Comparison of ENCODE assay signal across 15 mouse cellular contexts in genomic region chr10:59523826-59524331, GRCm38 (mm10).
DNase-seq lines count a peak whose midpoint lies in the region; ATAC-seq and TF ChIP-seq lines count a peak whose summit lies in the region.
"Had no signal": no experiment of that assay in that cellular context is flagged by ENCODE, and none has a peak within 500 bp of the region (broad histone marks: within the 10 kb centered on the region; RNA-seq: fewer than 3 reads in every experiment).

No protein-coding gene starts in this region.

- H3K9me3 ChIP-seq in kidney, embryonic 16.5 days (ENCODE audit: low read length) = no peaks in the 10 kb centered on the region
- H3K9me3 ChIP-seq in heart, embryonic 15.5 days (replicated peaks) = no peaks in the 10 kb centered on the region
- 0 out of 2 replicates have a peak, but pooled peaks cover 4% of the 10 kb centered on the region for H3K9me3 ChIP-seq in limb, embryonic 14.5 days (ENCODE audit: control insufficient read depth, low read length)
- H3K9me3 ChIP-seq in stomach, embryonic 14.5 days (ENCODE audit: control insufficient read depth, low read depth, low read length) = no peaks in the 10 kb centered on the region
- no peaks in the 10 kb centered on the region for H3K9me3 ChIP-seq in forebrain, embryonic 11.5 days (ENCODE audit: control insufficient read depth, low read length)
- H3K9me3 ChIP-seq: embryonic facial prominence, embryonic 15.5 days; liver, embryonic 13.5 days had no signal

- no peak; the same call in 1 of the 2 replicates for ATAC-seq in kidney, embryonic 16.5 days (ENCODE audit: low FRiP score, low TSS enrichment)
- peak; percentile 76 for ATAC-seq in heart, embryonic 15.5 days (replicated peaks; ENCODE audit: insufficient number of reproducible peaks, insufficient read depth, low FRiP score, low read depth)
- no peak for ATAC-seq in limb, embryonic 14.5 days (ENCODE audit: low FRiP score, low read depth)
- no peak for ATAC-seq in stomach, embryonic 14.5 days (ENCODE audit: insufficient number of reproducible peaks, insufficient read depth, low FRiP score, low read depth)
- no peak for ATAC-seq in activated CD4-positive, CD25-positive, alpha-beta regulatory T cell, adult 4 months
- no peak for ATAC-seq in forebrain, embryonic 11.5 days (replicated peaks; ENCODE audit: low FRiP score)
- ATAC-seq: forebrain, embryonic 16.5 days; hindbrain, embryonic 16.5 days had no signal

- no peak for TF ChIP-seq POLR2A in limb, embryonic 14.5 days (IDR thresholded peaks at IDR 0.05; ENCODE audit: borderline replicate concordance, extremely low read depth, insufficient read depth, insufficient read length)

- no peaks in the 10 kb centered on the region for H3K36me3 ChIP-seq in kidney, embryonic 16.5 days (ENCODE audit: insufficient read depth, low read length)
- no peaks in the 10 kb centered on the region for H3K36me3 ChIP-seq in heart, embryonic 15.5 days
- no peaks in the 10 kb centered on the region for H3K36me3 ChIP-seq in limb, embryonic 14.5 days (ENCODE audit: control insufficient read depth, insufficient read depth, low read length)
- H3K36me3 ChIP-seq in stomach, embryonic 14.5 days (ENCODE audit: control insufficient read depth, insufficient read depth, low read length) = no peaks in the 10 kb centered on the region
- no peaks in the 10 kb centered on the region for H3K36me3 ChIP-seq in forebrain, embryonic 11.5 days (ENCODE audit: control insufficient read depth, insufficient read depth, low read length)
- H3K36me3 ChIP-seq: embryonic facial prominence, embryonic 15.5 days; liver, embryonic 13.5 days had no signal

- 42% methylated on average over 8 of the region's 8 CpGs for WGBS in kidney, embryonic 16.5 days
- WGBS in heart, embryonic 15.5 days = 13% methylated on average over 8 of the region's 8 CpGs
- WGBS in limb, embryonic 14.5 days = 71% methylated on average over 8 of the region's 8 CpGs
- WGBS in stomach, embryonic 14.5 days = 18% methylated on average over 8 of the region's 8 CpGs
- WGBS in forebrain, embryonic 11.5 days = 76% methylated on average over 8 of the region's 8 CpGs

- no peak overlapping the region for H3K9ac ChIP-seq in kidney, embryonic 16.5 days (replicated peaks; ENCODE audit: low read length)
- H3K9ac ChIP-seq in heart, embryonic 15.5 days = no peak overlapping the region
- no peak overlapping the region for H3K9ac ChIP-seq in limb, embryonic 14.5 days (ENCODE audit: low read depth, low read length, severe bottlenecking)
- H3K9ac ChIP-seq in stomach, embryonic 14.5 days (replicated peaks; ENCODE audit: low read depth, low read length) = no peak overlapping the region
- H3K9ac ChIP-seq in forebrain, embryonic 11.5 days (ENCODE audit: low read length) = no peak overlapping the region
- H3K9ac ChIP-seq: embryonic facial prominence, embryonic 15.5 days; liver, embryonic 13.5 days had no signal

- DNase-seq in kidney, postnatal 10 days = no peak
- no peak for DNase-seq in limb, embryonic 14.5 days (ENCODE audit: low spot score)
- DNase-seq in forebrain, embryonic 11.5 days (ENCODE audit: low spot score) = no peak
- DNase-seq: cerebellum, postnatal 25 days; gastrocnemius, postnatal 25 days; liver, embryonic 13.5 days; right cerebral cortex, postnatal 4 days had no signal

- no peak overlapping the region for H3K4me2 ChIP-seq in kidney, embryonic 16.5 days (replicated peaks; ENCODE audit: low read depth, low read length)
- H3K4me2 ChIP-seq in heart, embryonic 15.5 days = peak overlapping the region; percentile 38
- H3K4me2 ChIP-seq in limb, embryonic 14.5 days (replicated peaks; ENCODE audit: low read depth, low read length, severe bottlenecking) = no peak overlapping the region
- no peak overlapping the region for H3K4me2 ChIP-seq in stomach, embryonic 14.5 days (replicated peaks; ENCODE audit: low read depth, low read length)
- H3K4me2 ChIP-seq in forebrain, embryonic 11.5 days (ENCODE audit: low read depth, low read length, severe bottlenecking) = no peak overlapping the region
- H3K4me2 ChIP-seq: embryonic facial prominence, embryonic 15.5 days; liver, embryonic 13.5 days had no signal

- no peak overlapping the region for H3K4me3 ChIP-seq in kidney, embryonic 16.5 days (ENCODE audit: low read length)
- no peak overlapping the region for H3K4me3 ChIP-seq in heart, embryonic 15.5 days
- H3K4me3 ChIP-seq in limb, embryonic 14.5 days (replicated peaks; ENCODE audit: low read length) = no peak overlapping the region
- H3K4me3 ChIP-seq in stomach, embryonic 14.5 days (ENCODE audit: low read depth, low read length) = no peak overlapping the region
- H3K4me3 ChIP-seq in forebrain, embryonic 11.5 days (ENCODE audit: low read depth, low read length) = no peak overlapping the region
- H3K4me3 ChIP-seq: embryonic facial prominence, embryonic 15.5 days; liver, embryonic 13.5 days had no signal

- H3K27ac ChIP-seq in kidney, embryonic 16.5 days (ENCODE audit: low read length) = peak overlapping the region; percentile 19; the same call in 1 of the 2 replicates
- peak overlapping the region; percentile 74 for H3K27ac ChIP-seq in heart, embryonic 15.5 days
- 0 out of 2 replicates have a peak overlapping the region, but pooled peaks have one; percentile 1 for H3K27ac ChIP-seq in limb, embryonic 14.5 days (replicated peaks; ENCODE audit: low read depth, low read length)
- peak overlapping the region; percentile 63; the same call in 1 of the 2 replicates for H3K27ac ChIP-seq in stomach, embryonic 14.5 days (ENCODE audit: low read length)
- no peak overlapping the region for H3K27ac ChIP-seq in forebrain, embryonic 11.5 days (ENCODE audit: low read depth, low read length)
- H3K27ac ChIP-seq: embryonic facial prominence, embryonic 15.5 days; liver, embryonic 13.5 days had no signal

- no peaks in the 10 kb centered on the region for H3K27me3 ChIP-seq in kidney, embryonic 16.5 days (ENCODE audit: insufficient read depth, low read length)
- no peaks in the 10 kb centered on the region for H3K27me3 ChIP-seq in heart, embryonic 15.5 days
- no peaks in the 10 kb centered on the region for H3K27me3 ChIP-seq in limb, embryonic 14.5 days (ENCODE audit: control insufficient read depth, insufficient read depth, low read length)
- H3K27me3 ChIP-seq in stomach, embryonic 14.5 days (ENCODE audit: control insufficient read depth, insufficient read depth, low read length) = no peaks in the 10 kb centered on the region
- H3K27me3 ChIP-seq in forebrain, embryonic 11.5 days (ENCODE audit: control insufficient read depth, insufficient read depth, low read length) = no peaks in the 10 kb centered on the region
- H3K27me3 ChIP-seq: CH12.LX; embryonic facial prominence, embryonic 15.5 days; liver, embryonic 13.5 days had no signal

- no peaks in the 10 kb centered on the region; the same call in 1 of the 2 replicates for H3K4me1 ChIP-seq in kidney, embryonic 16.5 days (ENCODE audit: insufficient read depth, low read length)
- peaks cover 25% of the 10 kb centered on the region for H3K4me1 ChIP-seq in heart, embryonic 15.5 days (replicated peaks)
- peaks cover 14% of the 10 kb centered on the region for H3K4me1 ChIP-seq in limb, embryonic 14.5 days (ENCODE audit: control insufficient read depth, insufficient read depth, low read length)
- peaks cover 15% of the 10 kb centered on the region for H3K4me1 ChIP-seq in stomach, embryonic 14.5 days (ENCODE audit: control insufficient read depth, insufficient read depth, low read length)
- no peaks in the 10 kb centered on the region for H3K4me1 ChIP-seq in forebrain, embryonic 11.5 days (replicated peaks; ENCODE audit: control insufficient read depth, insufficient read depth, low read length)
